Mouse (Mus musculus) heart, adult 18-20 months (tissue): ENCODE measurements around the gene Fam172a. TPM values are rescaled to one million over a fixed set of nuclear protein-coding genes. Genes with fewer than 3 reads are reported as not detected.
A peak's percentile ranks its signal among the peaks of the same experiment; 100 is the strongest.

Source experiments
- DNase-seq, 2 experiments: peaks; one replicate each; pipeline ENCODE4 v3.0.0; 2021 to 2022; ENCODE audit warnings: mixed read lengths in 1 of 2
- total RNA-seq, 2 experiments: library from RNA; stranded (reverse); gene quantifications; 2 replicates each; pipeline ENCODE4 v1.2.3; 2021

Gene Fam172a
- total RNA-seq, 2 experiments from 2014 or later, result 11.1 to 11.3 TPM

DNA sequence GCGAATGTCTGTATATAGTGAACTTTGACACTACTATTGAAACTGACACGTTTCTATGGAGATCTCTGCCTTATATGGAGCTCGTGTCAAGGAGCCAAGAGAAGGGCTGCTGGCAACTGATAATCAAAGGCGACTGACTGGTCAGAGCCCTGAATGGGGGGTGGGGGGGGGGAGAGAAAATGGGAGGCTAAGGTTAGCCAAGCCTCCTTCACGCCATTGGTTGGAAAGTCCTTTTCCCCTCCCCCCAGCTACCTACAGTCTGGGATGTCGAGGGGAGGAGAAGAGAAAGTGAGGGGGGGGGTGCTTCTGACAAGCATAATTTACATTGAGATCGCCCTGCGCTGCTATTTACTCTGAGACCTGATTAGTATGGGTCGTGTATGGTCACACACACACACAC lies 498.6 kb downstream of the Fam172a start:
- DNase-seq, result peak in 1 of 2 experiments; percentile 47

DNA sequence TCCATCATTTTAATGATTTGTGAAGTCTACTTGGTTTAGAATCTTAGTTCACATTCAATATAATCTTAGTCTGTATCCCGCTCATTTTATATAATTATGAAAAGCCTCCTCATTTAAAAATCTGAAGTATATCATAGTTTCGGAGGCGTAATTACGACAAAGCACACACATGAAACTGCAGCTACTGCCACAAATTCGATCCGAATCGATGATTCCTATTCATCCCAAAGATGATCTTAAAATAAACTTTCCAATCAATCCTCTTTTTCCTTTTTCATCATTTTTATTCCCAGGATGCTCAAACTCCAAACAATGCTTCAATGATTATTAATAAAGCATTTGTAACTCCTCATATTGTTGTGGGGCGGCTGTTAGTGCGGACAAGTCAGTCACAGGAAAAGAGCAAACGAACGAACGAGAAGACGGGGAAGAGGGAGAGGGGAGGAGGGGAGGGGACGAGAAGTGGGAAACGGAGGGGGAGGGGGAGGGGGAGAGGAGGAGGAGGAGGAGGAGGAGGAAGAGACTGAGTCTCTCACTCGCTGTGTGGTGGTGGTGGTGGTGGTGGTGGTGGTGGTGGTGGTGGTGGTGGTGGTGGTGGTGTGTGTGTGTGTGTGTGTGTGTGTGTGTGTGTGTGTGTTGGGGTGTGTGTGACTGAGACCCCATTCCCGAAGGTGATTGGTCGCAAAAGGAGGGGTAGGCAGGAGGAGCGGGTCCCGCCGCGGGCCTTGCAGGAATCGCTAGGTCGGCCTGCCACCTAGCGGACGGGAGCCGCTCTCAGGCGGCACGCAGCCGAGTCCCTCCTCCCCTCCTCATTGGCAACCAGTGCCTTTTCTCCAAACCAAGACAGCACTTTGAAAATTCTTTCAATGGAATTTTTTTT lies 499.4 kb downstream of the Fam172a start:
- peak; percentile 87 to 89 for DNase-seq

DNA sequence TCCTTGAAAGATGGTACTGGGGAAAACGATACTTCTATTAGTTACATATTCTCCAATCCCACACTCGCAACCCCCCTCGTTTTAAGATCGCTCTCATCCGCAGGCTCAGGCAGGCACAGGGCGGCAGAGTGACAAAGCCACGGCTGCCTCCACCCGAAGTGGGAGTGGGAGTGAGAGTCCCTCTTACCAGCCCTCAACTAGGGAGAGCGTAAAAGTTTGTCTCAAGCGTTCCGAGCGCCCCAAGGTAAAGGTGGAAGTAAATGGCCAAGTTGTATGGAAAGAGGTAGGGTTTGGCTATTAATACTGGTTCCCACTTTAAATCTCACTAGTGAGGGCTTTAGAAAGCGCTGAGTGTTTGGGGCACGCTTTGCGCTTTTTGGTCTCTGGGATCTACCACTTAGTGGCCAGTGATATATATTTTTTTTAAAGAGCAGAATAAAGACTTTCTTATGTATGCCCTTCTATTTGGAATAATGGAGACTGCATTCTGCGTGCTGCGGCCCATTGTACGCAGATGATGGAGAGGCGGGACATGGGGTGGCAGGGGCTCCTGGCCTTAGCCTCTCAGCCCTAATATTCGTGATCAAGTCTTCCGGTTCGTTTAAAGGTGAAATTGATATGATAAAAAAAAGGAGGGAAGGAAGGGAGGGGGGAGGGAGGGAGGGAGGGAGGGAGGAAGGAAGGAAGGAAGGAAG lies 500.2 kb downstream of the Fam172a start:
- no peak for DNase-seq

DNA sequence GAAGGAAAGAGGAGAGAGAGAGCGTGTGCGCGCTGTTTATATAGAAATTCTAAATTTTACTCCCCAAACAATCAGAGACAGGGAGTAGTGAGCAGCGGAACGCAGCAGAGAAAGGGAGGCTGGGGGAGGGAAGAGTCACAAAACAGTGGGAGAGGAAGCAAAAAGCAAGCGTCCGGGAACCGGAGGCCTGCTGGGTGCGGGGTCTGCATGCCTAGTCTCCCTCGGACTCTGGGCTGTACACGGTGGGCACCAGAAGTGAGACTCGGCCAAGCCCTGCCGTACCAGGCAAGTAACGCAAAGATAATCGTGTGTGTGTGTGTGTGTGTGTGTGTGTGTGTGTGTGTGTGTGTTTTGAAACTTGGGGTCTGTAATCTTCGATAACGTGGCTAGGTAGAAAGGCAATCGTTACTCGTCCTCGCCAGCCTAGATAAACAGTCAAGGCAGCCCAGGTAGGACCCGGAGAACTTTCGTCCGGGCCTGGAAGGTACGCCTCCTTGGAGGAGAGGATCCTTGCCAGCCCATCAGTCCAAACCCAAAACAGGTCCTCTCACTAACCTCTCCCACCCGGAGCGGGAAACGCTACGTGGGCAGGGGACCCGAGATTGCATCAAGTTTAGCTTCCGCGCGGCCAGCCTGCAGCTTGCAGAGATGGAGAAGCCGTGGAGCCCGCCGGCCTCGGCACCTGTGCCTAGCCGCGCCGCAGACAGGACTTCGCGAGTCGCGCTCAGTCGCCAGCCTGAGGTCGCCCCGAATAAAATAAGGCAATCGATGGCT lies 500.9 kb downstream of the Fam172a start:
- peak in 1 of 2 experiments; percentile 14 for DNase-seq

DNA sequence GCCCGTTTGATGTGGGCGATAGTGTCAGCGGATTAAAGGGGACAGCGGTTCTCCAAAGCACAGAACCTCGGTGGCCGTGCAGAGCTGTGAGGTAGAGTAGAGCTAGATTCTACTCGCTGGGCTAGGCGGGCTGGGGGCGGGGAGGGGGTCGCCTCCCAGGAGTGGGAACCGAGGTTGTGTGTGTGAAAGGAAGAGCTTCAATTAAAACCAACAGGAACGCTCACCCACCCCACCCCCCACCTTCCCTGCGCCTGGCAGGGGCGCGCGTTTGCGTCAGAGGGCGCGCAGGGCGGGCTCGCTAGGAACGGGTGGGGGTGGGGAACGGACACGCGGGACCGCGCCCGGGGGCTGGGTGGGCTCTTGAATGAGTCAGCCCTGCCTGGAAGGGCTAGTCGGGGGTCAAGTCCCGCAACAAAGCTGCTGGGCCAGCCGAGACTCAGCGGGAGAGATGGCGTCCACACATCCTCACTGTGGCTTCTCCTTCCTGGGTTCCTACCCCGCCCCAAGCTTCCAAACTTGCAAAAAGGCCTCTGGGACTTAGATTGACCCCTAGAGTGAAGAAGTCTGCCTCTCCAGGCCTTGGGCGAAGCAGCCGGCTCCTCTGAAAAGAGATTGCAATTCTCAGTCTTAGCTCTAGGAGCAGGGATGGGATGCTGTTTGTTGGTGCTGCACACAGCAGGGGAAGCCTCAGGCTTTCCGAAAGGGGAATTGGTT lies 501.7 kb downstream of the Fam172a start:
- peak; percentile 51 to 61 for DNase-seq

DNA sequence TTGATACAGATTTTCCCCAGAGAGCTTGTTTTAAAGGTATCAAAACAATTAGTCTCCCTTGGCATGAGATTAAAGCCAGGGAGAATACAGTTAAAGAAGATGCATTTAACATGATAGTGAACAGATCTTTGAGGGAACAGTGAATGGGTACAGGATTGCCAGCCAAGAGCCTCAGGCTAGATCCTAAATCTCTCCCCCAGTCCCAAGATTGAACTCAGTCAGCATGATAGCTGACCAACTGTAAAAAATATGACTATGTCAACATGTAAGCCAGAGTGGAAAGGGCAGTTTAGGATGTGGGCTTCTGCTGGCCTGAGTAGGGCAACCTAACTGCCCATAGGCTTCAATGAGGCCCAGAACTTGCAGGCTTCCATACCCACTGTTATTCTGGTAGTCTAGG lies 503.6 kb downstream of the Fam172a start:
- no peak for DNase-seq

DNA sequence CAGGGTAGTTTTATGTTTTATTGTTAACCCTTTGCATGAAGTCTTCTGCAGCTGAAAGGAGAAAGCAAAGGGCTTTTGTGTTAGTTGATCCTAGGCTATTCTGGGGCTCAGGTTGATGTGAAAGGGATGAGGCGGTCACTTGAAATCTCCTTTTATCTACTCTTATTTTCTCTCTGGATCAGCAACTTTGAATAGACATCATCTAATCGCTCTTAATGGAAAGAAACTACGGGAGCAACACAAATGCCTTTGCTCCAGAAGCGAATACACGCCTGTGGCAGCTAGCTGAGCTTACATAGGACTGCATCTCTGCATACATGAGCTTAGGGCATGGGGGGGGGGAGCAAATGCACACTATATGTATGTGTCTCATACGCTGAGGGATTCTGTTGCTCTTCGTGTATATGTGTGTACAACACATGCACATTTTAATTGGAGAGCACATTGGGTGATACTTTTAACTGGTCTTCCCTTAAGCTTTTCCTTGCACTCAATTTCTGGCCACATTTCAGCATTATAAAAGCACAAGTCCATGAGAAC lies 505.1 kb downstream of the Fam172a start:
- no peak for DNase-seq

DNA sequence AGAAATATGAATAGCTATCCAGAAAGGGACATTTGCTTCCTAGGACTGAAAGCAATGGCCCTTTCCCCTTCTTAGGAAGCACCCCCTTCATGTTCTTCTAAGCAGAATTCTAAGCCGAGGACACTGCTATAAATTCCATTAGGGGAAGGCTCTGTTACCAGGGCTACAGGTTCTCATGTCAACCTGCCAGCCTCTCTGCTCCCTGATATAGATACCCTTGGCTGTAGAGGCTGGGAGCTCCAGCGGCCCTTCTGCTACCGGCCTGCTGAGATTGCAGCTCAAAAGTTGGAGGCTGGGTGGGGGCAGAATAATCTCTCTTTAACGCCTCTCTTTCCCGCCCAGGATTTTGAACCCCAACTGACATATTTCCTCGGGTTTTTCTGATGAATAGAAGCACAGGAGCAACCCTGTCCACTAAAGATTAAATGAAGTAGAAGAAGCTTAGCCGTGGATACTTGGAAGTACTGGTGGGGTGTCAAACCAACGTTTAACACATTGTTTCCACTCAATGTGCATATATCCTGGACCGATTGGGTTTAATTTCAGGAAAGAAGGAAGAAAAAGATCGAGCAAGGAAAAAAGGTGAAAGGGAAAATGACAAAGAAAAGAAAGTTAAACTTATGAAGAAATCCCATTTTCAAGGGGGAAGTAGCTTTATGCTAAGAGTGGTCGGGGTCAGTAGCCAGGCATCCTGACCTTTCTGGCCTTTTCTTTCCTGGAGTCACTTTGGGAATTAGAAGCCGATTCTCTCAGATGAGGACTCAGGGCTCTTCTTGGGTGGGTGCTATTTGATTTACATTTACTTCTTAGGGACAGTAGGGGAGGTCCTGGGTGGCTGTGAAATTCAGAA lies 506.2 kb downstream of the Fam172a start:
- no peak for DNase-seq

DNA sequence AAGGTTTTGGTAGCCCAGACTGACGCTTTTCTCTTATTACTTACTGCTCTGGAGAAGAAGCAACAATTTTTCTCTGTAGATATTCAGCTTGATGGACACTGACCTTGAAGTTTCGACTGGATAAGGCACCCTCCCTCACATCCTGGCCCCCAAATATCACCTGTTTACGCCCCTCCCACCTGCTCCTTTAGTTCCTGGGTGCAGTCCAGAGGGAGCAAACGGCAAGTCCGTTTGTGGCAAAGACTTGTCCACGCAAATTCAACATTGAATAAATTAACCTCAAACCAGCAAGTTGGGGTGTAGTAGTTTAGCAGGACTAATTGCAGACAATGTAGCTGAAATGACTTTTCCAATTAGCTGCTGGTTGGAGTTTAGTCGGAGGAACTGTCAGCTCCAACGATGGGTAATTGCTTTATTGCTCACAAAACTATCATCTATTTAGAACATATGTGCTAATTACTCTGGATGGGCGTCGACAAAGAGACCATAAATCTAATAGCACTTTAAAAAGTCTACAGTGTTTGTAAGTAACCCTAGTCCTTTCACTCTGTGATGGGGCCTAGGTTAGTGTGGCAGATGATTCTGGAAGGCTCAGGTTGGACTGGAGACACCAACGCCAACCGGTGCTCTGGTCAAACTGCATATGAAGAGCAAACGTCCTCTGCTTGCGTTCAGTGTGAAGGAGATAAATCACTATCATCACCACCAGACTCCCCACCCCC lies 507.0 kb downstream of the Fam172a start:
- DNase-seq, result no peak

DNA sequence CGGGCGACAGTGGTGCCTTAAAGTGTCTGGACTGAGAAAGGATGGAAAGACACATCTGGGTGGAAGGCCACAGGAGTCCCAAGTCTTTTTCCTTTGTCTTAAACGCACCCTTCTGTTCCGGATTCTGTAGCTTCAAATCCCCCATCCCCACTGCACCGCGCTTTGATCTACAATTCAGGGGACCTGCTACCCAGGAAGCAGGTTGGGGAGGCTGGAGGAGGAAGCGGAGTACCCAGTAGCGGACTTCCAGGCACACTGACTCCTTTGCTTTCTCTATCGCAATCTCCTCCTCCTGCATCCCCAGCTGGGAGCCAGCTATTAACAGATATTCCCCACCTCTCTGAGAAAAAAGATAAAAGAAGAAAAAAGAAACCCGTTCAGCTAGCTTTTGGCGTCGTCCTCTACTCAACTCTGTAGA lies 507.8 kb downstream of the Fam172a start:
- DNase-seq, result no peak

DNA sequence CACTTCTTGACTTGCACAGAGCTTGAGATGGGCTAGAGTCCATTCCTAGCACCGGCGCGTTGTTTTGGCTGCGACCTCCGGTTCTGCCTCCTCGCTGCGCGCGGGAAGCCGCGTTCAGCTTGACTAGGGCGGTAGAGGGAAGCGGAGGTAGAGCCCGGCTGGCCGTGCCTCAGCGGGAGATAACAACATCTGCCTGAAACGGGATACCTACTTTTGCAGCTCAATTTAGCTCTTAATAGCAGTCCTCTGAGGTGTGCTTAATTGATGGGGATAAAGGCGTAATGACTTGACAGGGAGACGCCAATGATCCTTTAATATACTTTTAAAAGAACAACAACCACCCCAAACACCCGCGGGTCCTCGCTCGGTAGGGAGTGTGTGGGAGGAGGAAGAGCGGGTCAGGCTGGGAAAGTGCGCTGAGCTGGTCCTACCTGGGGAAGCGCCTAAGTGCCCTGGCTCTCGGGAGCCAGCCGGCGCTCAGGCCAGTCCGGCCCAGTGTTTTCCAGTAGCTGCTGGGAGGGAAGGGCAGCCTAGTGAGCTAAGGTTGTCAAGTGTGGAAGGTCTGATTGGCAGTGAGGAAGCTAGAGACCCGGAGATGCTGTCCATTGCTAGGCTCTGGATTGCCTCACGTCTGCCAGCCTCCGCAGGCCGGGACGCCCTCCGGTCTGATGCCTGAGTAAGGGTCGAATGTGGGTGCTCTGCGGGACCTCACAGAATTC lies 508.4 kb downstream of the Fam172a start:
- peak; percentile 22 to 53 for DNase-seq

DNA sequence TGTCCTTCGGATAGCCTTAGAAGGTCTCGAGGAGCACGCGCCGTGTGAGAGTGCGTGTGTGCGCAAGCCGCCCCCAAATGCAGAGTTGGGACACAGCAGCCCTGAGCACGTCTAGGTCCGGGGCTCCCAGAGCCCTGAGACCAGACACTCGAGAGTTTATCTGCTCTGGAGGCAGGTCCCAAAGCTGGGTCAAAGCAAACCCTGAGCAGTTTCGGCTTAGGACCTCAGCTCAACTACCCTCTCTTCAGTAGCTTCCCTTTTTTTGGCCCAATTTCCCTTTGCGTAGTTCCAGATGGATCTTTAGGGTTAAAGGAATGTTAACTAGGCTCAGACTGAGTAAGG lies 508.9 kb downstream of the Fam172a start:
- DNase-seq, result no peak

DNA sequence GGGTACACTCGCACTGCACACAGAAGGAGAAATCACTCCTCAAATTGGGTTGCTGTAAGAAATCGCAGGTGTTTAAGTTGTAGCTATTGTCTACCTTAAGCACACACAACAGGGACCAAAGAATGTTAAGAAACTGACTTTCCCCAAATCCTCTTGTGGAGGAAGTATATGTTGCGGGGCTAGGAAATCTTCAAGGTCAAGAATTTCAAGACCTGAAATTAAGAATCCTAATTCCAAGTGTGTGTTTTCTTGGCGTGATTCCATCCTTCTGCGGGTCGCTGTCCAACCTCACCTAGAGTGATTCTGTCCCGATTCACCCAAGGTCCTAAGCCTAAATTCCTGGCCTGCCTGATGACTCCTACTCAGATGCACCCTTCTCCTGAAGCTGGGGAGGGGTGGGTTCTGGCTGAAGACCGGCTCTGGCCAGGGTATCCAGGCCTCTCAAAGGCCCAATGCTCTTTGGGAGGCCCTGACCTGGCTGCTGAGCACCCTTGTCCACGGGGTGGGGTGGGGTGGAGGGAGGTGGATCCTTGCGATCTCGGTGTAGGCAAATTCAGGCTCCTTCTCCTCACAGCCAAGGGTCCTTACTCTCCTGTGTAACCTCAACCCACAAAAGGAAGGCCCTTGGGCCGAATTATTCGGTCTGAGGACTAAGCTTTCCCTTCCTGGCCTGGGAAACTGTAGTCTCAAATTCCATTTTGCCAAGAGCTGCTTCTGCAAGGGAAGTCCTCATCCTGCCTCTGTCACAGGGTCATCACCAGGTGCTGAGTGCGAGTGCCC lies 509.6 kb downstream of the Fam172a start:
- no peak for DNase-seq

DNA sequence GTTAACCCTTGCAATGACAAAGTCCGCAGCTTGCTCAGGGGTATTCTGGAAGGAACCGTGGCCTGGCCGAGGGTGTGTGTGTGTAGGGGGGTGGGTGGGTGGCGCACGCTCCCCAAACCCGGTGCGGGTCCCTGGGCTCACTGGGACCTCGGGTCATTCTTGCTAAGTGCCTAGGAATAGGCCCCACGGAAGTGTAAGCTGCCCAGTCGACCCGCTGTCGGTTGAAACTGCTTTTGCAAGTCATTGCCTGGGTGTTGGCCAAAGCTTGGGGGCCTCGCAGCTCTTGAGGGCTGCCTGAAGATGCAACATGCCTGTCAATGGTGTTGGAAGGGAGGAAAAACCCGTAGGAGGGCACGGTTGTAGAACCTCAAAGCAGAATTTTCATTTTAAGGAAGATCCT lies 510.3 kb downstream of the Fam172a start:
- no peak for DNase-seq

DNA sequence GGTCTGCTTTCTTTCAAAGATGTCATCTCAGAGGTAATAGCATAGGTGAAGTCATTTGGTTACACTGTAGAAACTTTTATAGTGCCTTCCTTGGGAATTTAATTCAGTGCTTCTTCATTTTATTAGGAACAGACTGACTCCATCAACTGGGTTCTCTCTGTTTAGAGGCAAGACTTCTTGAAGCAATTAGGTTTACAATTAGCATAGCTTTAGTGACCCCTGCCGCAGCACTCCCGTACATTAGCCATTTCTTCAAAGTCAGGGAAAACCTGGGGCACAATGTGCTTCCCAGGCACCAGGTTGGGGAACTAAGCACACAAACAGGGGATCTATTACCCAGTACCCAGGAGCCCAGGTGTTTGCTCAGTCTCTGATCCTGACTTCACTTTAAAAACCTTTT lies 511.3 kb downstream of the Fam172a start:
- no peak for DNase-seq

DNA sequence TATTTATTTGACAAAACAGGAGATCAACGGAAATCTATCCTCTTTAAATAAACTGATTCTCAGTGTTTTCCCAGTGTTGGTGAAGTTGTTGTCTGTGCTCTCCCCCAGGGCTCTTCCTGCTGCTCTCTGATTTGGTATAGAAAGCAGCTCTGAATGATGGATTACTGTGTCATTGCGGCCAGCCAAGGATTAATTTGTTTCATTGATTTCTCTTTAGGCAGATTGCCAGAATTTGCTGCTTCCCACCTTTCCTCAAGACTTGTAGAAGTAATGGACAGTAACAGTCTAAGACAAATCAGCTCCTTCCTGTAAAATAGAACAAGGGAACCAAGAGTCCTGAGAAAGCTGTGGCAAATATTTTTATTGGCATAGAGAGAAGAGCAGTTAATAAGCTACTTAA lies 513.4 kb downstream of the Fam172a start:
- no peak for DNase-seq
